Comparison of ENCODE assay signal across 8 mouse cellular contexts in genomic region chr2:24520576-24521272, GRCm38 (mm10). TPM values are rescaled to one million over a fixed set of nuclear protein-coding genes. Genes with fewer than 3 reads are reported as not detected.
DNase-seq lines count a peak whose midpoint lies in the region; ATAC-seq lines count a peak whose summit lies in the region.

No protein-coding gene starts in this region.

- peak overlapping the region; percentile 64 for H3K9ac ChIP-seq in embryonic facial prominence, embryonic 14.5 days (ENCODE audit: low read depth, low read length)
- H3K9ac ChIP-seq in midbrain, embryonic 11.5 days (ENCODE audit: low read length), result peak overlapping the region; percentile 68

- peak overlapping the region; percentile 86 for H3K4me2 ChIP-seq in embryonic facial prominence, embryonic 14.5 days (ENCODE audit: low read depth, low read length)
- H3K4me2 ChIP-seq in midbrain, embryonic 11.5 days, result peak overlapping the region; percentile 77

- WGBS in embryonic facial prominence, embryonic 14.5 days, result 24% methylated on average over 9 of the region's 9 CpGs
- WGBS in midbrain, embryonic 11.5 days, result 38% methylated on average over 9 of the region's 9 CpGs

- H3K36me3 ChIP-seq in embryonic facial prominence, embryonic 14.5 days (ENCODE audit: control insufficient read depth, insufficient read depth, low read length), result no peaks in the 10 kb centered on the region
- no peaks in the 10 kb centered on the region for H3K36me3 ChIP-seq in midbrain, embryonic 11.5 days (ENCODE audit: control insufficient read depth, insufficient read depth, low read length)

- peaks cover 4% of the 10 kb centered on the region for H3K4me1 ChIP-seq in embryonic facial prominence, embryonic 14.5 days (ENCODE audit: control insufficient read depth, insufficient read depth, low read length)
- H3K4me1 ChIP-seq in midbrain, embryonic 11.5 days (ENCODE audit: control insufficient read depth, insufficient read depth, low read length), result peaks cover 4% of the 10 kb centered on the region; the same call in 1 of the 2 replicates

- peak overlapping the region; percentile 47 for H3K4me3 ChIP-seq in embryonic facial prominence, embryonic 14.5 days (ENCODE audit: low read depth, low read length)
- peak overlapping the region; percentile 35 for H3K4me3 ChIP-seq in midbrain, embryonic 11.5 days (ENCODE audit: low read depth, low read length)

- no peak overlapping the region; the same call in 1 of the 2 replicates for H3K27ac ChIP-seq in embryonic facial prominence, embryonic 14.5 days (replicated peaks; ENCODE audit: low read depth, low read length)
- H3K27ac ChIP-seq in midbrain, embryonic 11.5 days (ENCODE audit: low read depth, low read length), result no peak overlapping the region

- peak; percentile 13 to 17 for DNase-seq in cerebellum, postnatal 14 days
- DNase-seq in cerebellum, postnatal 36 days, result no peak
- no peak for DNase-seq in embryonic facial prominence, embryonic 14.5 days (ENCODE audit: low spot score)
- DNase-seq in kidney, adult 11 months, result peak; percentile 77
- DNase-seq in midbrain, embryonic 11.5 days (ENCODE audit: low spot score, missing footprints), result no peak
- DNase-seq in left cerebral cortex, adult 18-20 months (ENCODE audit: low spot score in 2 of 2), result no peak
- DNase-seq in thymus, postnatal 10 days (ENCODE audit: low spot score in 2 of 2), result no peak

- H3K9me3 ChIP-seq in embryonic facial prominence, embryonic 14.5 days (ENCODE audit: control insufficient read depth, low read length), result no peaks in the 10 kb centered on the region
- H3K9me3 ChIP-seq in midbrain, embryonic 11.5 days (ENCODE audit: control insufficient read depth, low read length), result no peaks in the 10 kb centered on the region

- no peak for ATAC-seq in embryonic facial prominence, embryonic 14.5 days (ENCODE audit: low read depth)
- ATAC-seq in midbrain, embryonic 11.5 days (ENCODE audit: low FRiP score), result peak; percentile 67
- no peak for ATAC-seq in megakaryocyte, adult 5-6 weeks (ENCODE audit: poor library complexity, severe bottlenecking)

- H3K27me3 ChIP-seq in embryonic facial prominence, embryonic 14.5 days (replicated peaks; ENCODE audit: control insufficient read depth, insufficient read depth, low read length), result peaks cover 7% of the 10 kb centered on the region; the same call in 1 of the 2 replicates
- H3K27me3 ChIP-seq in midbrain, embryonic 11.5 days (ENCODE audit: control insufficient read depth, insufficient read depth, low read length), result peaks cover 3% of the 10 kb centered on the region; the same call in 1 of the 2 replicates

RNA-seq across cellular contexts. Expression of gene Pax8, which starts 45.3 kb away (rescaled TPM):
- polyA plus RNA-seq in embryonic facial prominence, embryonic 14.5 days (2014; fragmentation: Nextera tagmentation; extraction: Ambion mirVana), result 0.77 and 0.97 TPM in 2 replicates
- 3.1 and 3.4 TPM in 2 replicates for polyA plus RNA-seq in midbrain, embryonic 11.5 days (2014; fragmentation: Nextera tagmentation; extraction: Ambion mirVana)
- total RNA-seq in megakaryocyte, adult 5-6 weeks (2015), result 0.52 and 2.4 TPM in 2 replicates
- 0.24 and 0.48 TPM in 2 replicates for total RNA-seq in megakaryocyte, adult 5-6 weeks (2017)
- total RNA-seq in left cerebral cortex, adult 18-20 months (2021), result not detected

Comparison
In these comparisons a context has a peak if more than half of its experiments do, and no peak if none do; other contexts are left out.
1. DNase-seq: peak in cerebellum, postnatal 14 days (2 of 2) and kidney, adult 11 months (single experiment); none in cerebellum, postnatal 36 days (0 of 2), embryonic facial prominence, embryonic 14.5 days (single experiment), midbrain, embryonic 11.5 days (single experiment), left cerebral cortex, adult 18-20 months (0 of 2) and thymus, postnatal 10 days (0 of 2).